Mouse (Mus musculus): ENCODE measurements around the gene Phf21a.
A peak's percentile ranks its signal among the peaks of the same experiment; 100 is the strongest.

Phf21a gene

DNA sequence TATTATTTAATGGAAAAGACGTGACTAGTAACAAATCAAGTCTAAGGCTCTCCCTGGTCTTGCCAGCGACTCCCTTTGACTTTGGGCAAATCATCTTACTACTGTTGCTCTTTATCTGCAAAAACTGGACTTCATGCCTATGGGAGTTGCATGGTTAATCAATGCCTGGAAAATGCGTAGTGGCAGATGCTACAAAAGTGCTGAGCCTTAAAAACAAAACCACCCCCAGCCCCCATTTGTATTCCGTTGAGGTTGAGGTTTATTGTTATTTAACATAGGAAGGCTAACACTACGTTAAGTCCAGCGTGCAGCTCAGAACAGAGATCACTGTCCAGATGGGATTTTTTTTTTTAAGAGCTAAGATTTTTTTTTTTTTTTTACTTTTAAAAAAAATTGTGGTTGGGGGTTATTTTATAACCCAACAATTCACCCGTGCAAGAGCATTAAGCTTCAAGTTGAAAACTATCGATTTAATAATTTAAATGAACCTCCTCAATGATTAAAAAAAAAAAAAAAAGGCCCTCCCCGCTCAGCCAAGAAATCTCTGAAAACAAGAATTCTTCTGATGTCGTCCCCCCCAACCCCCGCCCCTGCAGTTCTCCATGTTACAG lies 89.3 kb downstream of the Phf21a start:
- no peak for DNase-seq (ENCODE audit: low spot score)

GRCm38 (mm10) chr2:92182981-92183501 lies 90.1 kb downstream of the Phf21a start:
- peak; percentile 49 for DNase-seq (ENCODE audit: low spot score)

GRCm38 (mm10) chr2:92183613-92184076 lies 90.7 kb downstream of the Phf21a start:
- DNase-seq (ENCODE audit: low spot score), result peak; percentile 85

DNA sequence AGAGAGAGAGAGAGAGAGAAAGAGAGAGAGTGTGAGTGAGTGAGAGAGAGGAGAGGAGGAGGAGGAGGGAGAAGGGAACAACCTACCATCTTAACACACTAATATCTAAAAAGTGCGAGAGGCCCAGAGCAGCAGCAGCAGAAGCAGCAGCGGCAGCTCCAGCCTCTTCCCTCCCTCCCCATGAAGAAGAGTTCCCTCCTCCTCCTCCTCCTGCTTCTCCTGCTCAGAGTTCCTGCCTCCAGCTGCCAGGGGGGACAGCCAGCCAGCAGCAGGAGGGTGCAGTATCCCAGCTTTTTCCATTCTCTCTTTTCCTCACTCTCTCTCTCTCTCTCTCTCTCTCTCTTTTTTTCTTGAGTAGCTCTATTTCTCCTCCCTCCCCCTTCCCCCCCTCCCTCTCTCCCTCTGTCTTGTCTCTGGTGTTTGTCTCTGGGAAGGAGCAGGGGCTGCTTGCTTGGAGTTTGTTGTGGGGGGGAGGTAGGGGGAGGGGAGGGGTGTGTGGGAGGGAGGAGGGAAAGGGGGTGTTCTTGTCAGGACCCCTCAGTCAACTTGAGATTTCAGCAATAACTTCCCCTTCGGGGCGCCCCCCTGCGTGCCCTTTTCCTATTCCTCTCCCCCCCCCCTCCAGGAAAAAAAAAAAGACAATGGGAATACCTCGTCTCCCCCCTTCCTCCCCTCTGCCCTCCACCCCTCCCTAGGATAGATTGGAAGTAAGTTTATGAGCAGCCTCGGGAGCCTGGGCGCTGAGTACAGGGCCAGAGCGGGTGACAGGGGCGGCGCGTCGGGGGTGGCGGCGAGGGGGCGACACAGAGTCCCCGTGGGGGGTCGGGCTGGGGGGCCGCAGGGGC lies 91.4 kb downstream of the Phf21a start:
- peak; percentile 55 for DNase-seq (ENCODE audit: low spot score)

GRCm38 (mm10) chr2:92185062-92185765 lies 92.3 kb downstream of the Phf21a start:
- DNase-seq (ENCODE audit: low spot score), result peak; percentile 27

DNA sequence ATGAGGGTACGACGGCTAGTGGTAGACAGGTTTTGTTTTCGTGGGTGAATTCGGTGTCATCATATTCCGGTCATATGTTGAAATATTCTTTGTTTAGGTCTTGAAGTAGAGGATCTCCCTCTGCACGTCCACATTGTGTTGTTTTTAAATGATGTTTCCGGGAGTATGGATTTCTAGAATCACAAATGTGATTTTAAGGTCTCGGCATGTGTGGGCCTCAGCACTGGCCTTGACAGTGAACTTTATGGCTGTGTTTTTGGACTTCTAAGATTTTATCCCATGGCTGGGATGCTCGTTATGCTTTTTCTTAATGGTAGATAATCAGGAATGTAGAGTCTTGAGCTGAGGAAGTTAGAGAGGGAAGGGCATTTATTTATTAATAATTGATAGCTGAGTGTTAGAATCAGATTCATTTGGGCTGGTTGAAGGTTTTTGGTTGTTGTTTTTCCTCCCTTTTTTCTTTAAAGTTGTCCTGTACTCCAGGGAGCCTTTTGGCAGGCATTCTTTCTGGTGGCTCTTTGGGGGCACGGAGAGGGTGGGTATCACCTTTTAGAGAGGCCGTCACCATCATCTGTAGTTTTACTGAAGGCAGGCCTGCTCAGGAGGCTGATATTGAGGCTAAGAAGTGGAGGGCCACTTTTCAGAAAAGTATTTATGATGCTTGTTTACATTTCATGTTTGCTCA lies 93.0 kb downstream of the Phf21a start:
- DNase-seq (ENCODE audit: low spot score), result no peak

- DNase-seq (ENCODE audit: low spot score), result no peak
These were observed 94.1 kb downstream of the Phf21a start for GRCm38 (mm10) chr2:92187061-92187460.

DNA sequence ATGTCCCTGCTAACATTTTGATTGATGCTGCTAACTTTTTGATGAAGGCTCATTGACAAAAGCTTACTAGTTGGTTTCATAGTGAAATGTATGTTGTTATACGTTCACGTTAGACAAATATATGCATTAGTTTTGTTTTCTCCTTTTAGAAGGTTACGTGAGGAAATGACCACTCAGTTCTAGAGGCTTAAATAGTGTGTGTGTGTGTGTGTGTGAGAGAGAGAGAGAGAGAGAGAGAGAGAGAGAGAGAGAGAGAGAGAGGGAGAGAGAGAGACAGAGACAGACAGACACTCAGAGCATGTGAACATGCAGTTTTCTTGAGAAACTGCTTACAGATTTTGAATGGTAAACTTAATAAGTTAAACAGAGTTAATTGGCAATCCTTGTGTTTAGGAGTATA lies 95.8 kb downstream of the Phf21a start:
- DNase-seq (ENCODE audit: low spot score), result no peak

DNA sequence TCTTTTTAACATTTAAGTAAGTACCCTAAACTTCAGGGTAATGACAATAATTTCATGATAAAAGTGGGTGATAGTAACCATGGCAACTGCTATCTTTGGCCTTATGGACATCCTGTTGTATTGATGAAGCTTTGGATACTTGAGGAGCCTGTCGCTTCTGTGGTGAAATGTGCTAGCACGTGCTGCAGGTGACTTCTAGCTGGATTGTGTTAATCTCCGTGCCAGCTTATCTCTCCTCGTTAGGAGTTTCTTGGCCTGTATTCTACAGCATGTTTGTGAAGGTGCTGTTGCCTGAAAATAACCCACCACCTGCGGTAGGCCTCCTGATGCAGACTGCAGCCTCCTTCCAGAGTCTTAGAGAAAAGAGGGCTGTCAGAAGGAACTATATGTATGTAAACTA lies 98.0 kb downstream of the Phf21a start:
- DNase-seq (ENCODE audit: low spot score), result no peak

GRCm38 (mm10) chr2:92191826-92192581 lies 99.1 kb downstream of the Phf21a start:
- DNase-seq (ENCODE audit: low spot score), result no peak

- DNase-seq (ENCODE audit: low spot score), result no peak
These were observed 105.2 kb downstream of the Phf21a start for GRCm38 (mm10) chr2:92198126-92198525.

DNA sequence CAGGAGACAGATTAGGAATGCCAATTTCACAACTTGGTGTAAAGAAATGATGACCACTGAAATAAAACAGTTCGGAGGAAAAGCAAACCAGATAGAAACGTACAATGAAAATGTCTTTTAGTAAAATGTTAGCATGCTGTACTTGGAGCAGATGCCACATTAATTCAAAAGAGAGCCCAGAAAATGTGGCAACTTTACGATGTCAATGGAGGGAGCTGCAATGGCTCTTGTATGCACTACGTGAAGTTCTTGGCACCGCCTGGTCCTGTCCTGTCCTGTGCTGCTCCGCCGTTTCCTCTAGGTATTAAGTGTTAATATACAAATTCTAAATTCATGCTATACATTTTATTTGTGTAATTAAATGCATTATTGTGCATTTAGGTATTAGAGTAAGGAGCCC lies 105.8 kb downstream of the Phf21a start:
- no peak for DNase-seq (ENCODE audit: low spot score)

- DNase-seq (ENCODE audit: low spot score), result no peak
These were observed 106.8 kb downstream of the Phf21a start for GRCm38 (mm10) chr2:92199562-92200286.

DNA sequence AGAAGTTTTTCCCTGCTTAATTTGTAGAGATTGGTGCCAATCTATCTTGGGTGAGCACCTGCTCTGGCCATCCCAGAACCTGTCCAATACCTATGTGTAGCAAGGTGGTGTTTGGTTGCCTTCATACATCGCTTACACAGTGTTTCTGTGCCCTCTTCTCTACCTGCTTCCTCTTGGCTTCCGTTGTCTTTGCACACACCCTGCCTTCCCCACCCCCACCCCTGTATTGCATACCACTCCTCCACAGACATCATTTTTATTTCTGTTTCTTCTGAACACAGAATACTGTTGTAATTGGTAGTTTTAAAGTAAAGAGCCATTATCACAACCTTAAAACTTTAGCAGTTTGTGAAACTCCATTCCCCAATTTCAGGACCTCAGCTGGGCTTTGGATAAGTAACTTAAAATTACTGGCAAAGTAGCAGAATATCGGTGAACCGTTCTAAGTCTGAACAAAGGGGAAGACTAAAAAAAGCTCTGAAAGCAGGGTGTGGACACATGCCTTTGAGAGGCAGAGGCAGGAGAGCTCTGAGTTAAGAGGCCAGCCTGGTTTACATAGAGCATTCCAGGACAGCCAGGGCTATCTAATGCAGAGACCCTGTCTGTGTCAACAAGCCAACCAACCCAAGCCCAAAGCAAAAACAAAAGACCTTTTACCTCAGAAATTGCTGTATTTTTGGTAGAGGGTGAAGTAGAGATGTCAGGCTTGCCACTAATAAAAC lies 109.6 kb downstream of the Phf21a start:
- no peak for DNase-seq (ENCODE audit: low spot score)

DNA sequence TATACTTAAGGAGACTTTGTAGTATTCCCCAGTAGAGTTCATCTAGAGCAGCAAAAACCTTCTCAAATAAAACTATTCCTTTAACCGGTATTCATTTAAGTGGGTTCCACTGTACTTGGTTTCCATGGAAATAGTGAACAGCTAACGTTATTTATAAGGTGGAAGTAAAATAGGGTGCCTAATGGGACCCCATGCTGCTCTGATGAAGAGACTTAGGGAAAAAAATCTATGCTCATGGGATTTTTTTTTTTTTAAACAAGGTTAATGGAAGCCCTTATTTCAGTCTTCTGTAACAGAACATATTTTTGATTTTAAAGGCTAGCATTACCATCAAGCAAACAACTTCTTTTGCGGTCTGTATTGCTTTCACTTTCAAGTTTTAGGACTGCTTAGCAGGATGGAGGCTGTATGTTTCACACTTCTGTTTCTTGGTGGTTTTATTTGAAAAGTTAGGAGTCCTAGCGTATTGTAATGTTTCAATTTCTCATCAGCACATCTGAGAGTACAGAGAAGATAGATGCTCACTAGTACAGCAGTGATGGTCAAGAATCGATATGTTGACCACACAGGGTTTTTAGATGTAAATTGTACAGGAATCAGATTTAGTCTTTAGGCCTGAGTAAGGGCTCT lies 112.2 kb downstream of the Phf21a start:
- DNase-seq (ENCODE audit: low spot score), result no peak

- DNase-seq (ENCODE audit: low spot score), result no peak
These were observed 117.5 kb downstream of the Phf21a start for GRCm38 (mm10) chr2:92210409-92210808.

DNA sequence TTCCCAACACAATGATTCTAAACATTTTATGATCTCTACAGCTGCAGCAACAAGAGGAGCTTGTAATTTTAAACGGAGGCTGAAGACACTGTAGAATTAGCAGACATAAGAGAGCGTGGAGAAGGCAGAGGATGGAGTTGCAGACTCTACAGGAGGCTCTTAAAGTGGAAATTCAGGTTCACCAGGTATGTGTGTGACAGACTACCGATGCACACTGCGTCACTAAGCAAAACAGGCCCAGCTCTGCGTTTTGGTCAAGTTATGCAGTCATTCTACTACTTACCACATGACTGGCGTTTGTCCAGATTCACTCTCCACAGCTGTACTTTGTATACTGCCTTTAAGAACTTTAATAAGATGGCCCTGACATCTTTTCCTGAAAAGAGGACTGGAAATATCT lies 128.5 kb downstream of the Phf21a start:
- no peak for DNase-seq (ENCODE audit: low spot score)

DNA sequence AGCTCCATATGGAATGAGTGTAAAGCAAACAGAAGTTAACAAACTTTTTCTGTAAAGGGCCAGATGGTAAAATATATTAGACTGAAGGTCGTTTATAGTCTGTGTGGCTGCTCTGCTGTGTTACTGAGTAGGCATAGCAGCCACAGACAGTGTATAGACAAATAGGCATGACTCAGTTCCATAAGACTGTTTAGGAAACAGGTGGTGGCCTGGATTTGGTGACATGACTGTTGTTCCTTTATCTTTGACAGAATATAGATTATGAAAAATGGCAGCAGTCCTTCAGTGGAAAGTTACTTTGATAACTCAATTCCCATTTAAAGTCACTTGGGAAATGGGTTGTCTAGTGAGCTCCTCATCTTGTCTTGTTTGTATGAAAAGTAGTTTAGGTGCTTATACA lies 132.7 kb downstream of the Phf21a start:
- no peak for DNase-seq (ENCODE audit: low spot score)

DNA sequence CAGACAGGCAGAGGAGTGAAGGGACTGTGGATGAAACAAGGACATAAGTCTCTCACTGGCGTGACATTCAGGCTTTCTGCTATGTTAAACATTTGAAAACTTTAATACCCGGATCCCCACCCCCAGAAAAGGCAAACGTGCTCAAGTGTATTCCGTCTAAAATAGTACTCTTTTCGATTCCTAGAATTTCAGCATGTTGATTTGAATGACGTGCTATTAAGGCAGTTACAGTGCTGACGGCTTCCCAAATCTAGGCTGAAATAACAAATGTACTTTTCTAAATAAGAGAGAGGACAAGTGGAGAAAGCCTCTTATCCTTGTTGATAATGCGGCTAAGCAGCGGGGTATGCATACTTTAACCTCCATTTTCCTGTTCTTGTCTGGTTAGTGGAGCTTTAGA lies 137.1 kb downstream of the Phf21a start:
- no peak for DNase-seq (ENCODE audit: low spot score)
